Mouse (Mus musculus) embryonic facial prominence, embryonic 11.5 days (tissue): ENCODE measurements at regions not wholly inside any gene's neighbourhood (a gene's known extent, or its start where the extent isn't known, plus 50 kb on each side); places are given as distances from the start of the nearest gene placed in this dataset.

Experiments used
- ATAC-seq: fragments of 200-750 bp; cut with Nextera tagmentation; replicated peaks from 2 replicates; pipeline ENCODE4 v1.8.0; 2017; ENCODE audit warnings: low read depth; ENCODE audit not compliant: insufficient number of reproducible peaks, low FRiP score, low TSS enrichment
- DNase-seq: peaks from one replicate; pipeline ENCODE4 v3.0.0-alpha.2; 2015; ENCODE audit warnings: low spot score
- H3K27ac ChIP-seq: fragments of 300-500 bp; sonication (generic); replicated peaks from 2 replicates; pipeline ENCODE4 v1.5.1; 2014; ENCODE audit warnings: mild to moderate bottlenecking, low read depth, low read length, control low read depth
- H3K27me3 ChIP-seq: fragments of 300-500 bp; sonication (generic); 2 replicates; pipeline ENCODE4 v1.6.1; 2014; ENCODE audit warnings: mild to moderate bottlenecking, low read length, moderate library complexity, mixed read lengths; ENCODE audit not compliant: control insufficient read depth, insufficient read depth
- H3K36me3 ChIP-seq: fragments of 300-500 bp; sonication (generic); replicated peaks from 2 replicates; pipeline ENCODE4 v1.6.1; 2014; ENCODE audit warnings: low read depth, mild to moderate bottlenecking, low read length, moderate library complexity, mixed read lengths; ENCODE audit not compliant: control insufficient read depth, insufficient read depth
- H3K4me1 ChIP-seq: fragments of 300-500 bp; sonication (generic); 2 replicates; pipeline ENCODE4 v1.6.1; 2014; ENCODE audit warnings: low read length, mixed read lengths; ENCODE audit not compliant: control insufficient read depth, insufficient read depth
- H3K4me2 ChIP-seq: fragments of 300-500 bp; sonication (generic); 2 replicates; pipeline ENCODE4 v1.6.1; 2014; ENCODE audit warnings: low read depth, mild to moderate bottlenecking, control low read depth, low read length, moderate library complexity
- H3K4me3 ChIP-seq: fragments of 300-500 bp; sonication (generic); 2 replicates; pipeline ENCODE4 v1.5.1; 2014; ENCODE audit warnings: low read depth, low read length, control low read depth
- H3K9ac ChIP-seq: fragments of 300-500 bp; sonication (generic); replicated peaks from 2 replicates; pipeline ENCODE4 v1.6.1; 2014; ENCODE audit warnings: mild to moderate bottlenecking, control low read depth, low read length
- H3K9me3 ChIP-seq: fragments of 300-500 bp; sonication (generic); replicated peaks from 2 replicates; pipeline ENCODE4 v1.6.1; 2016; ENCODE audit warnings: mild to moderate bottlenecking, low read length, inconsistent platforms, mixed read lengths; ENCODE audit not compliant: control insufficient read depth
- WGBS: fragments of 180-500 bp; shearing (Covaris S2); extraction: QIAGEN DNeasy Blood & Tissue Kit; methylation state at CpG from one replicate; pipeline ENCODE4 v1.1.7; 2014; 5-methylcytosine and 5-hydroxymethylcytosine counted together

GRCm38 (mm10) chr16:79718230-79718629 lies 627.3 kb upstream of the Tmprss15 start:
- H3K4me2 ChIP-seq: no peak overlapping the region
- H3K9me3 ChIP-seq: no peaks in the 10 kb centered on the region
- H3K27ac ChIP-seq: no peak overlapping the region
- no peaks in the 10 kb centered on the region for H3K4me1 ChIP-seq
- no peak overlapping the region for H3K9ac ChIP-seq
- no peak for DNase-seq
- no peak for ATAC-seq
- no peaks in the 10 kb centered on the region for H3K36me3 ChIP-seq
- no peaks in the 10 kb centered on the region for H3K27me3 ChIP-seq
- whole genome bisulfite sequencing: 83% methylated on average over 1 of the region's 1 CpGs
- H3K4me3 ChIP-seq: no peak overlapping the region

GRCm38 (mm10) chr16:79692444-79692843 lies 601.5 kb upstream of the Tmprss15 start:
- no peaks in the 10 kb centered on the region for H3K9me3 ChIP-seq
- no peaks in the 10 kb centered on the region for H3K36me3 ChIP-seq
- H3K4me3 ChIP-seq: no peak overlapping the region
- no peaks in the 10 kb centered on the region for H3K4me1 ChIP-seq
- H3K4me2 ChIP-seq: no peak overlapping the region
- DNase-seq: no peak
- no peak for ATAC-seq
- H3K9ac ChIP-seq: no peak overlapping the region
- no peak overlapping the region for H3K27ac ChIP-seq
- no peaks in the 10 kb centered on the region for H3K27me3 ChIP-seq
- WGBS: 52% methylated on average over 2 of the region's 2 CpGs

GRCm38 (mm10) chr16:79651162-79651741 lies 560.4 kb upstream of the Tmprss15 start:
- no peak overlapping the region for H3K9ac ChIP-seq
- WGBS: 86% methylated on average over 6 of the region's 6 CpGs
- H3K27ac ChIP-seq: no peak overlapping the region
- no peaks in the 10 kb centered on the region for H3K9me3 ChIP-seq
- DNase-seq (no peak), ATAC-seq (no peak)
- H3K4me1 ChIP-seq: no peaks in the 10 kb centered on the region
- H3K36me3 ChIP-seq: no peaks in the 10 kb centered on the region
- no peak overlapping the region for H3K4me3 ChIP-seq
- H3K27me3 ChIP-seq: no peaks in the 10 kb centered on the region
- H3K4me2 ChIP-seq: no peak overlapping the region

- Histone ChIP-seq H3K4me3 (no peak overlapping the region), H3K36me3 (no peaks in the 10 kb centered on the region), H3K9ac (no peak overlapping the region), H3K4me2 (no peak overlapping the region), H3K9me3 (no peaks in the 10 kb centered on the region), H3K4me1 (no peaks in the 10 kb centered on the region), H3K27me3 (no peaks in the 10 kb centered on the region), H3K27ac (no peak overlapping the region)
- no peak for ATAC-seq
- DNase-seq: no peak
- 77% methylated on average over 3 of the region's 3 CpGs for WGBS
These were observed 550.0 kb upstream of the Tmprss15 start for GRCm38 (mm10) chr16:79640898-79641297.

GRCm38 (mm10) chr16:79627139-79627538 lies 536.2 kb upstream of the Tmprss15 start:
- Histone ChIP-seq H3K27ac (no peak overlapping the region), H3K9me3 (no peaks in the 10 kb centered on the region), H3K27me3 (no peaks in the 10 kb centered on the region), H3K9ac (no peak overlapping the region), H3K4me1 (no peaks in the 10 kb centered on the region), H3K4me2 (no peak overlapping the region), H3K36me3 (no peaks in the 10 kb centered on the region), H3K4me3 (no peak overlapping the region)
- DNase-seq (no peak), ATAC-seq (no peak)
- 64% methylated on average over 1 of the region's 1 CpGs for WGBS

- WGBS: 88% methylated on average over 5 of the region's 5 CpGs
- no peaks in the 10 kb centered on the region for H3K9me3 ChIP-seq
- no peak overlapping the region for H3K9ac ChIP-seq
- no peaks in the 10 kb centered on the region for H3K36me3 ChIP-seq
- DNase-seq: no peak
- no peak overlapping the region for H3K4me2 ChIP-seq
- H3K4me1 ChIP-seq: no peaks in the 10 kb centered on the region
- no peak overlapping the region for H3K27ac ChIP-seq
- no peaks in the 10 kb centered on the region for H3K27me3 ChIP-seq
- no peak for ATAC-seq
- H3K4me3 ChIP-seq: no peak overlapping the region
These were observed 520.1 kb upstream of the Tmprss15 start for GRCm38 (mm10) chr16:79611002-79611401.

GRCm38 (mm10) chr16:79590891-79591290 lies 500.0 kb upstream of the Tmprss15 start:
- Histone ChIP-seq H3K36me3 (no peaks in the 10 kb centered on the region), H3K9me3 (no peaks in the 10 kb centered on the region), H3K27me3 (no peaks in the 10 kb centered on the region), H3K4me3 (no peak overlapping the region), H3K27ac (no peak overlapping the region), H3K4me1 (no peaks in the 10 kb centered on the region), H3K9ac (no peak overlapping the region), H3K4me2 (no peak overlapping the region)
- no peak for DNase-seq
- 61% methylated on average over 3 of the region's 3 CpGs for WGBS
- no peak for ATAC-seq

- no peak for DNase-seq
- ATAC-seq: no peak
- H3K27ac ChIP-seq: no peak overlapping the region
These were observed 494.8 kb upstream of the Tmprss15 start for GRCm38 (mm10) chr16:79585745-79586144.

More at GRCm38 (mm10) chr16:79585745-79586144, 494.8 kb upstream of the Tmprss15 start:
- Histone ChIP-seq H3K9ac (no peak overlapping the region), H3K4me2 (no peak overlapping the region), H3K27me3 (no peaks in the 10 kb centered on the region), H3K4me3 (no peak overlapping the region), H3K4me1 (no peaks in the 10 kb centered on the region), H3K9me3 (no peaks in the 10 kb centered on the region), H3K36me3 (no peaks in the 10 kb centered on the region)
